Mouse (Mus musculus): Measurements from ENCODE around the gene Rgn.
A peak's percentile ranks its signal among the peaks of the same experiment; 100 is the strongest.

GRCm38 (mm10) chrX:20561846-20562245, 12.3 kb downstream of the Rgn start:
- TF ChIP-seq CTCF (IDR thresholded peaks at IDR 0.05 in 2 of 3, conservative IDR thresholded peaks at IDR 0.05 in 1 of 3; ENCODE audit: control insufficient read depth in 1 of 3, insufficient read depth in 1 of 3, low read depth in 2 of 3, low read length in 3 of 3, poor library complexity in 1 of 3, severe bottlenecking in 1 of 3) (peak; percentile 16 to 77 (median 38); a peak in 3 of 6 replicates), ETS1 (IDR thresholded peaks at IDR 0.05; ENCODE audit: low read depth, low read length) (no peak), BHLHE40 (IDR thresholded peaks at IDR 0.05; ENCODE audit: borderline replicate concordance, low read depth, low read length) (no peak), EP300 (IDR thresholded peaks at IDR 0.05; ENCODE audit: low read depth in 1 of 2, low read length in 2 of 2) (no peak), MYC (IDR thresholded peaks at IDR 0.05; ENCODE audit: low read depth, low read length) (no peak), MXI1 (IDR thresholded peaks at IDR 0.05; ENCODE audit: low read depth, low read length) (no peak), RAD21 (IDR thresholded peaks at IDR 0.05; ENCODE audit: low read depth, low read length) (peak; percentile 85), MYB (IDR thresholded peaks at IDR 0.05; ENCODE audit: low read depth, low read length) (no peak), POLR2A (IDR thresholded peaks at IDR 0.05; ENCODE audit: control insufficient read depth in 1 of 2, insufficient read depth in 1 of 2, low read depth in 1 of 2, low read length in 2 of 2, poor library complexity in 1 of 2) (no peak), MAZ (IDR thresholded peaks at IDR 0.05; ENCODE audit: low read depth, low read length) (no peak), GATA1 (IDR thresholded peaks at IDR 0.05; ENCODE audit: low read depth, low read length) (no peak), USF2 (IDR thresholded peaks at IDR 0.05; ENCODE audit: borderline replicate concordance in 1 of 2, insufficient read depth in 1 of 2, low read depth in 1 of 2, low read length in 2 of 2) (no peak)
